Mouse (Mus musculus) C2C12 (cell line): ENCODE measurements around the gene Cdip1.

Experiments
- CTCF ChIP-seq: IDR thresholded peaks from one replicate; pipeline ENCODE4 v1.5.1; 2011; ENCODE audit not compliant: control insufficient read depth, insufficient read depth, insufficient read length
- MAX ChIP-seq: IDR thresholded peaks from one replicate; pipeline ENCODE4 v1.6.1; 2011; ENCODE audit warnings: mild to moderate bottlenecking, control low read depth

DNA sequence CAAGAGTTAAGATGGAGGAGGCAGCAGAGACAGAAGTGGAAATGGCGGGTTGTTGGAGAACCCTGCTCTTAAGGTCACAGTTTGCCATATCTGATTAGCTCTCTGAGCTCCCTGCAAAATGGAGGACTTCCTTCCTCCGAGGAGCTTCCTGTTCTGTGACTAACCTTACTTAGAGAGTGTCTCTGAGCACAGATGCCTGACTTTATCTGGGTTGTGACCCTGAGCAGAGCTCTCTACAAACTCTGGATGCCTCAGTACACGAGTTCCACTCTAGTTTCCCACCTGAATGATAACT is 67.2 kb downstream of the Cdip1 start:
- no peak for TF ChIP-seq CTCF
- no peak for TF ChIP-seq MAX
